Mouse (Mus musculus) B cell, adult 62 days (primary cell): Measurements from ENCODE around the gene Osr1. TPM values are rescaled to one million over a fixed set of nuclear protein-coding genes. Genes with fewer than 3 reads are reported as not detected.

Experiments
- total RNA-seq: library from RNA; stranded (reverse); gene quantifications from 4 replicates; pipeline ENCODE4 v1.2.4, GENCODE M21; 2023

Osr1 gene
- 0.39 to 0.57 TPM in 2 of 4 replicates, not detected in the others for total RNA-seq

GRCm38 (mm10) chr12:9569971-9570370, at the start of gene Osr1:
TSS of gene Osr1 (plus strand) at chr12:9570116.

